Comparison of ENCODE assay signal across 8 mouse cellular contexts in genomic region chr5:76075401-76075800, GRCm38 (mm10).
DNase-seq lines count a peak whose midpoint lies in the region; ATAC-seq and TF ChIP-seq lines count a peak whose summit lies in the region.

No protein-coding gene starts in this region.

- H3K9me3 ChIP-seq in forebrain, embryonic 14.5 days (replicated peaks; ENCODE audit: control insufficient read depth, low read length) = no peaks in the 10 kb centered on the region
- H3K9me3 ChIP-seq in neural tube, embryonic 12.5 days = no peaks in the 10 kb centered on the region

- no peaks in the 10 kb centered on the region for H3K27me3 ChIP-seq in forebrain, embryonic 14.5 days (replicated peaks; ENCODE audit: control insufficient read depth, insufficient read depth, low read length)
- no peaks in the 10 kb centered on the region for H3K27me3 ChIP-seq in neural tube, embryonic 12.5 days (replicated peaks)
- H3K27me3 ChIP-seq in cerebellum, adult 2 months (ENCODE audit: control insufficient read depth, insufficient read depth, low read length) = no peaks in the 10 kb centered on the region

- no peak for DNase-seq in gastrocnemius, adult 2 months
- DNase-seq in gastrocnemius, adult 18-20 months (ENCODE audit: low spot score) = no peak
- DNase-seq in forebrain, embryonic 14.5 days (ENCODE audit: low spot score) = peak; percentile 21
- peak; percentile 37 to 59 for DNase-seq in kidney, postnatal 4 days
- DNase-seq in cerebellum, adult 2 months = no peak
- DNase-seq in spleen, postnatal 4 days (ENCODE audit: low spot score in 2 of 2) = no peak

- no peak for TF ChIP-seq CTCF in gastrocnemius, adult 2 months (IDR thresholded peaks at IDR 0.05)
- TF ChIP-seq CTCF in cerebellum, adult 2 months (IDR thresholded peaks at IDR 0.05; ENCODE audit: borderline replicate concordance, insufficient read depth, low read depth, low read length) = no peak

- no peak for TF ChIP-seq POLR2A in cerebellum, adult 2 months (IDR thresholded peaks at IDR 0.05; ENCODE audit: borderline replicate concordance, insufficient read depth, low read length)

- peak overlapping the region; percentile 26 for H3K4me2 ChIP-seq in forebrain, embryonic 14.5 days (ENCODE audit: low read length)
- peak overlapping the region; percentile 40 for H3K4me2 ChIP-seq in neural tube, embryonic 12.5 days (replicated peaks)

- no peaks in the 10 kb centered on the region; the same call in 1 of the 2 replicates for H3K4me1 ChIP-seq in forebrain, embryonic 14.5 days (ENCODE audit: control insufficient read depth, insufficient read depth, low read length)
- peaks cover 5% of the 10 kb centered on the region; the same call in 1 of the 2 replicates for H3K4me1 ChIP-seq in neural tube, embryonic 12.5 days
- H3K4me1 ChIP-seq in cerebellum, adult 2 months (ENCODE audit: control insufficient read depth, insufficient read depth, low read length) = no peaks in the 10 kb centered on the region

- intact Hi-C loops in gastrocnemius, adult 2 months (cut with DNase I) = no loop called here

- peak overlapping the region; percentile 55 for H3K4me3 ChIP-seq in gastrocnemius, adult 2 months
- H3K4me3 ChIP-seq in forebrain, embryonic 14.5 days (ENCODE audit: low read depth, low read length) = no peak overlapping the region
- no peak overlapping the region for H3K4me3 ChIP-seq in neural tube, embryonic 12.5 days
- H3K4me3 ChIP-seq in cerebellum, adult 2 months (replicated peaks; ENCODE audit: insufficient read depth, low read depth, low read length) = no peak overlapping the region

- H3K9ac ChIP-seq in forebrain, embryonic 14.5 days (ENCODE audit: low read length) = peak overlapping the region; percentile 46; the same call in 1 of the 2 replicates
- H3K9ac ChIP-seq in neural tube, embryonic 12.5 days = 0 out of 2 replicates have a peak overlapping the region, but pooled peaks have one; percentile 21

- no peak for ATAC-seq in forebrain, embryonic 14.5 days
- no peak for ATAC-seq in neural tube, embryonic 12.5 days (ENCODE audit: low FRiP score, low read depth)
- ATAC-seq in erythroid progenitor cell, adult 5-6 weeks (replicated peaks; ENCODE audit: low FRiP score, poor library complexity, severe bottlenecking) = no peak

- H3K27ac ChIP-seq in gastrocnemius, adult 2 months = peak overlapping the region; percentile 58
- H3K27ac ChIP-seq in forebrain, embryonic 14.5 days (ENCODE audit: low read depth, low read length) = no peak overlapping the region
- no peak overlapping the region for H3K27ac ChIP-seq in neural tube, embryonic 12.5 days
- H3K27ac ChIP-seq in cerebellum, adult 2 months (ENCODE audit: insufficient read depth, low read length) = no peak overlapping the region

- 24% methylated on average over 8 of the region's 8 CpGs for WGBS in forebrain, embryonic 14.5 days
- WGBS in neural tube, embryonic 12.5 days = 27% methylated on average over 8 of the region's 8 CpGs
- WGBS in cerebellum, adult 2 months = 21% methylated on average over 8 of the region's 8 CpGs

- no peaks in the 10 kb centered on the region for H3K36me3 ChIP-seq in forebrain, embryonic 14.5 days (ENCODE audit: control insufficient read depth, insufficient read depth, low read length)
- no peaks in the 10 kb centered on the region for H3K36me3 ChIP-seq in neural tube, embryonic 12.5 days

Comparison
In these comparisons a context has a peak if more than half of its experiments do, and no peak if none do; other contexts are left out.
1. DNase-seq: peak in forebrain, embryonic 14.5 days (single experiment) and kidney, postnatal 4 days (2 of 2); none in gastrocnemius, adult 2 months (single experiment), gastrocnemius, adult 18-20 months (single experiment), cerebellum, adult 2 months (0 of 2) and spleen, postnatal 4 days (0 of 2).